ENCODE assay signal across 26 mouse cellular contexts in the genomic region with DNA sequence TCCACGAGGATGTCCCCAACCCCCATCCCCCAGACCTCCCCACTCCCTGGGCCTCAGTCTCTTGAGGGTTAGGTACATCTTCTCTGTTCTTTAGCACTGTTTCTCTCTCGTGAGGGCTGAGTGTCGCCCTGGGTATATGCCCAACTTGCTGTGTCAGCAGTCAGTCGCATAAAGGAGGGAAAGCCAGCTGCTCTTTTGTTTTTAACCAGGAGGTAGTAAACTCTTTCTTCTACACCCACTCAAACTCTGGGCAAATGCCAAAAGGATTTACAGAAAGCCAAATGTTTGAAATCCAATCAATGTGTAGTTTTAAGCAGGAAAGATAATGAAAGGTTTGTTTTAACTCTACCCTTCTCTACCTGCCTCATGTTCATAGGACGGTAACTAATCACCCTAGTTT. TPM values are rescaled to one million over a fixed set of nuclear protein-coding genes. Genes with fewer than 3 reads are reported as not detected.
"Had no signal": no experiment of that assay in that cellular context is flagged by ENCODE, and none has a peak within 500 bp of the region (broad histone marks: within the 10 kb centered on the region; RNA-seq: fewer than 3 reads in every experiment).

No protein-coding gene starts in this region.

- H3K4me3 ChIP-seq: kidney, embryonic 15.5 days; limb, embryonic 10.5 days; limb, embryonic 13.5 days; liver, embryonic 12.5 days; liver, embryonic 15.5 days; lung, embryonic 15.5 days; megakaryocyte, embryonic 14.5 days; midbrain, embryonic 10.5 days; midbrain, embryonic 13.5 days; neural tube, embryonic 12.5 days; neural tube, embryonic 15.5 days; stomach, embryonic 15.5 days had no signal

- H3K9ac ChIP-seq: kidney, embryonic 15.5 days; limb, embryonic 13.5 days; liver, embryonic 12.5 days; liver, embryonic 15.5 days; lung, embryonic 15.5 days; midbrain, embryonic 13.5 days; neural tube, embryonic 12.5 days; neural tube, embryonic 15.5 days; stomach, embryonic 15.5 days had no signal

- H3K36me3 ChIP-seq: stomach, embryonic 15.5 days had no signal

- H3K4me2 ChIP-seq: kidney, embryonic 15.5 days; limb, embryonic 13.5 days; liver, embryonic 12.5 days; liver, embryonic 15.5 days; lung, embryonic 15.5 days; midbrain, embryonic 13.5 days; neural tube, embryonic 12.5 days; neural tube, embryonic 15.5 days; stomach, embryonic 15.5 days had no signal

- H3K4me1 ChIP-seq: kidney, embryonic 15.5 days; limb, embryonic 10.5 days; liver, embryonic 12.5 days; liver, embryonic 15.5 days; neural tube, embryonic 12.5 days; stomach, embryonic 15.5 days had no signal

- H3K27me3 ChIP-seq: kidney, embryonic 15.5 days; limb, embryonic 13.5 days; liver, embryonic 12.5 days; liver, embryonic 15.5 days; lung, embryonic 15.5 days; megakaryocyte, embryonic 14.5 days; midbrain, embryonic 13.5 days; neural tube, embryonic 12.5 days; neural tube, embryonic 15.5 days; stomach, embryonic 15.5 days had no signal

- ATAC-seq: liver, embryonic 12.5 days; midbrain, embryonic 13.5 days had no signal

- H3K9me3 ChIP-seq: kidney, embryonic 15.5 days; limb, embryonic 10.5 days; limb, embryonic 13.5 days; liver, embryonic 12.5 days; liver, embryonic 15.5 days; lung, embryonic 15.5 days; megakaryocyte, embryonic 14.5 days; midbrain, embryonic 10.5 days; midbrain, embryonic 13.5 days; neural tube, embryonic 12.5 days; neural tube, embryonic 15.5 days; stomach, embryonic 15.5 days had no signal

- DNase-seq: kidney, postnatal 10 days; kidney, postnatal 36 days; liver; lung, adult 18-20 months; lung, postnatal 10 days; lung, postnatal 36 days; right cerebral cortex, postnatal 25 days; spleen, adult 18-20 months; thymus, postnatal 25 days had no signal

- H3K27ac ChIP-seq: kidney, embryonic 15.5 days; limb, embryonic 10.5 days; limb, embryonic 13.5 days; liver, embryonic 12.5 days; liver, embryonic 15.5 days; lung, embryonic 15.5 days; midbrain, embryonic 10.5 days; midbrain, embryonic 13.5 days; neural tube, embryonic 12.5 days; neural tube, embryonic 15.5 days; stomach, embryonic 15.5 days had no signal

RNA-seq across cellular contexts. Expression of a gene that starts 28.9 kb away (rescaled TPM):
- total RNA-seq: layer of hippocampus, adult 8-10 months; layer of hippocampus, postnatal 14 days; left cerebral cortex, adult 18-20 months; left cerebral cortex, postnatal 25 days had no signal
- polyA plus RNA-seq: stomach, embryonic 15.5 days; thymus, postnatal 0 days had no signal

RNA-seq across cellular contexts. Expression of a gene that starts 45.3 kb away (rescaled TPM):
- total RNA-seq: layer of hippocampus, adult 8-10 months; layer of hippocampus, postnatal 14 days; left cerebral cortex, adult 18-20 months; left cerebral cortex, postnatal 25 days had no signal
- polyA plus RNA-seq: kidney, embryonic 15.5 days; liver, embryonic 12.5 days; lung, embryonic 15.5 days; midbrain, embryonic 10.5 days; neural tube, embryonic 12.5 days; stomach, embryonic 15.5 days had no signal
